Mouse (Mus musculus) intestine, postnatal 0 days (tissue): ENCODE data around the gene Vgll4. TPM values are rescaled to one million over a fixed set of nuclear protein-coding genes. Genes with fewer than 3 reads are reported as not detected.

Source experiments
- ATAC-seq: fragments of 200-750 bp; cut with Nextera tagmentation; 2 replicates; pipeline ENCODE4 v1.8.0; 2017; ENCODE audit warnings: mild to moderate bottlenecking, moderate TSS enrichment, moderate library complexity
- H3K27ac ChIP-seq: fragments of 300-500 bp; sonication (generic); 2 replicates; pipeline ENCODE4 v1.5.1; 2014; ENCODE audit warnings: mild to moderate bottlenecking, low read depth, low read length, moderate library complexity
- H3K27me3 ChIP-seq: fragments of 300-500 bp; sonication (generic); replicated peaks from 2 replicates; pipeline ENCODE4 v1.6.1; 2014; ENCODE audit warnings: low read length, mixed read lengths; ENCODE audit not compliant: control insufficient read depth, insufficient read depth
- H3K36me3 ChIP-seq: fragments of 300-500 bp; sonication (generic); 2 replicates; pipeline ENCODE4 v1.6.1; 2014; ENCODE audit warnings: mild to moderate bottlenecking, moderate library complexity; ENCODE audit not compliant: control insufficient read depth, insufficient read depth
- H3K4me1 ChIP-seq: fragments of 300-500 bp; sonication (generic); replicated peaks from 2 replicates; pipeline ENCODE4 v1.6.1; 2014; ENCODE audit warnings: antibody characterized with exemption, low read length, mixed read lengths; ENCODE audit not compliant: control insufficient read depth, insufficient read depth
- H3K4me2 ChIP-seq: fragments of 300-500 bp; sonication (generic); replicated peaks from 2 replicates; pipeline ENCODE4 v1.6.1; 2014; ENCODE audit warnings: low read depth, mild to moderate bottlenecking, moderate library complexity
- H3K4me3 ChIP-seq: fragments of 300-500 bp; sonication (generic); 2 replicates; pipeline ENCODE4 v1.5.1; 2014; ENCODE audit warnings: low read depth, low read length
- H3K9ac ChIP-seq: fragments of 300-500 bp; sonication (generic); 2 replicates; pipeline ENCODE4 v1.6.1; 2014; ENCODE audit warnings: mild to moderate bottlenecking, low read depth, low read length
- H3K9me3 ChIP-seq: fragments of 300-500 bp; sonication (generic); 2 replicates; pipeline ENCODE4 v1.6.1; 2016; ENCODE audit warnings: mixed run types; ENCODE audit not compliant: control insufficient read depth
- CTCF ChIP-seq: sonication (generic); IDR thresholded peaks from 2 replicates; pipeline ENCODE4 v1.5.1; 2016; ENCODE audit warnings: low read depth, mild to moderate bottlenecking, control low read depth, antibody characterized with exemption, moderate library complexity
- WGBS: fragments of 180-500 bp; shearing (Covaris S2); extraction: QIAGEN DNeasy Blood & Tissue Kit; methylation state at CpG from one replicate; pipeline ENCODE4 v1.1.7; 2014; 5-methylcytosine and 5-hydroxymethylcytosine counted together
- polyA plus RNA-seq: library from polyadenylated mRNA; unstranded; fragments of >200 nt; fragmentation: Nextera tagmentation; extraction: Ambion mirVana; gene quantifications from 2 replicates; pipeline ENCODE4 v1.2.1, GENCODE M21; 2015

Vgll4 gene
- polyA plus RNA-seq, 1 experiment from 2014 or later: 31.1 TPM

DNA sequence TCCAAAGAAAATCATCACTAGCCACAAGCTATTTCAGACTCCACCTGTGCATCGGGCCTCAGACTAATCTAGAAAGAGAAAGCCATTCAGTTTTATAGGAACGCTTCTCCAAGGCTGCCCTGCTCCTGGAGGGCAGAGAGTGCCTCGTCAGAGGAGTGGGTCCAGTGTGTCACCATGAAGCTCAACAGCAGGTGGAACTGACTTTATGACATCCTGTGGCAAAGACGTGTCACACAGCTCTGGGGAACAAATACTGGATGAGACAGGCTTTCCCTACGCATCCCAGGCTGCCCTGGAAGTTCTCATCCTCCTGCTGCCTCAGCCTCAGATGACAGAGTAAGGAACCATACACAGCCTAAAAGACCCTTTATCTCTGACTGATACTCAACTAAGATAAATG, 63.6 kb downstream of the Vgll4 start:
- no peak overlapping the region for H3K9ac ChIP-seq
- H3K4me2 ChIP-seq: no peak overlapping the region
- no peaks in the 10 kb centered on the region for H3K27me3 ChIP-seq
- no peak for ATAC-seq
- 43% methylated on average over 5 of the region's 5 CpGs for WGBS
- TF ChIP-seq CTCF: no peak
- H3K4me1 ChIP-seq: peaks cover 3% of the 10 kb centered on the region; the same call in 1 of the 2 replicates
- no peak overlapping the region for H3K4me3 ChIP-seq
- no peak overlapping the region for H3K27ac ChIP-seq
- no peaks in the 10 kb centered on the region for H3K9me3 ChIP-seq
- no peaks in the 10 kb centered on the region; the same call in 1 of the 2 replicates for H3K36me3 ChIP-seq

GRCm38 (mm10) chr6:114905253-114906028, 64.4 kb downstream of the Vgll4 start:
- H3K4me2 ChIP-seq: no peak overlapping the region
- ATAC-seq: no peak
- H3K4me3 ChIP-seq: no peak overlapping the region
- no peaks in the 10 kb centered on the region; the same call in 1 of the 2 replicates for H3K36me3 ChIP-seq
- 70% methylated on average over 8 of the region's 8 CpGs for WGBS
- H3K9me3 ChIP-seq: no peaks in the 10 kb centered on the region
- no peak for TF ChIP-seq CTCF
- no peaks in the 10 kb centered on the region for H3K27me3 ChIP-seq
- H3K27ac ChIP-seq: no peak overlapping the region
- H3K9ac ChIP-seq: no peak overlapping the region
- H3K4me1 ChIP-seq: peaks cover 3% of the 10 kb centered on the region; the same call in 1 of the 2 replicates

DNA sequence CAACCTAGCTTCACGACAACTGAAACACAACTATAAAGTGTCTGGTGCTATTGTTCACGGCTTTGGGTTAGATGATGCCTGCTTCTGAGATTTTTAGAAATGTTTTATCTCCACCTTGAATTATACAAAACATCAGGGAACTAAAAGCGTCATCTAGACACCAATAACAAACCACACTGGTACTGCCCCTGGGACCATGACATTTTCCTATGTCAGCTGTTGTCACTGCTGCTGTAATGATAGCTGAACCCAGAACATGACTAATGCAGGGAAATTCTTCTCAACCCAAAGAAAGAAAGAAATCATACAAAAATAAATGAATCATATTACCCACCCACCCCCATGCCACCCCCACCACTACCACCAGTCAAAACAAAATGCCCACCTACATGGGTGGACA, 65.0 kb downstream of the Vgll4 start:
- 93% methylated on average over 3 of the region's 3 CpGs for WGBS
- no peak overlapping the region for H3K4me3 ChIP-seq
- TF ChIP-seq CTCF: no peak
- no peaks in the 10 kb centered on the region; the same call in 1 of the 2 replicates for H3K36me3 ChIP-seq
- H3K4me1 ChIP-seq: peaks cover 3% of the 10 kb centered on the region; the same call in 1 of the 2 replicates
- H3K27me3 ChIP-seq: no peaks in the 10 kb centered on the region
- no peak for ATAC-seq
- no peak overlapping the region for H3K9ac ChIP-seq
- H3K4me2 ChIP-seq: no peak overlapping the region
- no peak overlapping the region for H3K27ac ChIP-seq
- no peaks in the 10 kb centered on the region for H3K9me3 ChIP-seq

DNA sequence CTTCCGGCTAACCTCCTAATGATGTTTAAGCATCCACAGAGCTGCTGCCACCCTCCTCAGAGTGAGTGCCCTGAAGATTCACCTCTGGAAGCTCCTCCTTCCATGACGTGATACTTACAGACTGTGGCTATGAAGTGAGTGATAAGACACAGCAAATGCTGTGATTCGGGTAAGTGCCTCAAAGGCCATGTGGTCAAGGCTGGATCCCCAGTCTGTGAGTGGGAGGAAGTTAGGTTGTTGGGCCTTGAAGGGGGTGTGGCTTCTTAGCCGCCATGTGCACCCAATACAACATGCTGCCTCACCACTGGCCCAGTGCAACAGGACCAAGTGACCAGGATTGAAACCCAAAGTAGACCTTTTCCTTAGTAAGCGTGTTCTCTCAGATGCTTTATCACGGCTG, 65.6 kb downstream of the Vgll4 start:
- no peak for ATAC-seq
- H3K9ac ChIP-seq: no peak overlapping the region
- H3K9me3 ChIP-seq: no peaks in the 10 kb centered on the region
- WGBS: 71% methylated on average over 6 of the region's 6 CpGs
- no peaks in the 10 kb centered on the region; the same call in 1 of the 2 replicates for H3K36me3 ChIP-seq
- H3K4me3 ChIP-seq: no peak overlapping the region
- no peak overlapping the region for H3K27ac ChIP-seq
- no peak overlapping the region for H3K4me2 ChIP-seq
- no peak for TF ChIP-seq CTCF
- H3K4me1 ChIP-seq: peaks cover 3% of the 10 kb centered on the region; the same call in 1 of the 2 replicates
- no peaks in the 10 kb centered on the region for H3K27me3 ChIP-seq

DNA sequence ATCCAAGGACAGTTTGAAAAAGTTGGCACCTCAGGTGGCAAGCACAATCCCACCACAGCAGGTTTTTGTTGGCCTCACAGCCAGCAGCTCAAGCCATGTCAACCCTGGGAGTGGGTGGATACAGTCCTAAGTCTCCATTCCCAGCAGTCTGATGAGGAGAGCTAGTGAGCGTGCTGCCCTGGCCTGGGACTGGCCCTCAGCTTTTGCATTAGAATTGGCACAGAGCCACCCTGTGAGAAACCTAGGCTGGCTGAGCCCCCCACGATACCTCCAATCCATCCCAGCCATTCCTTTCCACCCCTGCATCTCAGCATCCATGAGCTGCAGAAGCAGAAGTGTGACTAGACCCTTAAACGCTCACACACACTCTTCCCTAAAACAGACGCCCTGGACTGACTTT, 67.9 kb downstream of the Vgll4 start:
- peaks cover 3% of the 10 kb centered on the region; the same call in 1 of the 2 replicates for H3K4me1 ChIP-seq
- no peak overlapping the region for H3K9ac ChIP-seq
- peak overlapping the region; percentile 53 for H3K4me2 ChIP-seq
- H3K36me3 ChIP-seq: no peaks in the 10 kb centered on the region; the same call in 1 of the 2 replicates
- no peak overlapping the region for H3K4me3 ChIP-seq
- ATAC-seq: no peak
- no peak overlapping the region for H3K27ac ChIP-seq
- WGBS: 45% methylated on average over 4 of the region's 4 CpGs
- no peaks in the 10 kb centered on the region for H3K9me3 ChIP-seq
- no peaks in the 10 kb centered on the region for H3K27me3 ChIP-seq
- TF ChIP-seq CTCF: no peak

- 7% methylated on average over 12 of the region's 12 CpGs for WGBS
- Histone ChIP-seq H3K36me3 (no peaks in the 10 kb centered on the region; the same call in 1 of the 2 replicates), H3K4me1 (peaks cover 3% of the 10 kb centered on the region; the same call in 1 of the 2 replicates), H3K9ac (no peak overlapping the region), H3K9me3 (no peaks in the 10 kb centered on the region), H3K4me2 (peak overlapping the region; percentile 53), H3K27ac (peak overlapping the region; percentile 50; the same call in 1 of the 2 replicates), H3K4me3 (no peak overlapping the region), H3K27me3 (no peaks in the 10 kb centered on the region)
- TF ChIP-seq CTCF: no peak
- peak; percentile 89 for ATAC-seq
These were observed 68.4 kb downstream of the Vgll4 start for GRCm38 (mm10) chr6:114901321-114901824.
